Mouse (Mus musculus): Measurements from ENCODE around the gene Tspan3.

Tspan3 gene

DNA sequence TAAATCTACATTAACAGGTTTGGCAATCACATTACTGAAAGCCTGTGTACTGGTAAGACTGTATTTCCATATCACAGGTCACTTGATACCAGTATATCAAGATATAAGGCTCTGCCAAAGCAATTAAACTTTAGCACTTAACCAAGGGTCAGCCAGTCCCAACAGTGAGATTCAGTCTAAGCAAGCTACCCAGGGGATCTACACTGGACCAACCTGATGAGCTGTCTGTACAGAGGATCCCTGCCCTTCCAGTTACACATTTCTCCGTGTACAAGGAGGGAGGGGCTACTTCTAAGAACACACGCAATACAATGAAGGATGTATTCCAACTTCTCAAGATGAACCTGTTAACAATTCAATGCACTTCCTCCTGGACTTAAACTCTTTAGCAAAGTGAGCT is 7.2 kb downstream of the Tspan3 start:
- no peak for DNase-seq (ENCODE audit: low spot score)

DNA sequence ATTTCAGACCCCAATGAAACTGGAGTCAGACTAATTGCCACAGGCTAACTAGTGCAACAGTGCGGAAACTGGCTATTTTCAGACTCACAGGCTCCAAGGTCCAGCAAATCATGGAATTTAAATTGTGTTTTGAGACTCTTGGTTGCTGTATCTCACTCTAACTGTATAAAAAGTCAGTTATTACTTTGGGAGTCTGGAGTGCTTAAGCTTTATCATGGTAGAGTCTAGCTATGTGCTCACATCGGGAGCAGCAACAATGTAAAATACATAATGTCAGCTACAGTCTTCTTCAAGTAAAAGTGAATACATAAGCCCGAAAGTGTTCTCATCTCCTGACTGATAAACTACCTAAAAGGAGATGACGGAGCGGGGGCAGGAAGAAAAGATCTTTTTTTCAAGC is 10.7 kb downstream of the Tspan3 start:
- DNase-seq (ENCODE audit: low spot score), result no peak

DNA sequence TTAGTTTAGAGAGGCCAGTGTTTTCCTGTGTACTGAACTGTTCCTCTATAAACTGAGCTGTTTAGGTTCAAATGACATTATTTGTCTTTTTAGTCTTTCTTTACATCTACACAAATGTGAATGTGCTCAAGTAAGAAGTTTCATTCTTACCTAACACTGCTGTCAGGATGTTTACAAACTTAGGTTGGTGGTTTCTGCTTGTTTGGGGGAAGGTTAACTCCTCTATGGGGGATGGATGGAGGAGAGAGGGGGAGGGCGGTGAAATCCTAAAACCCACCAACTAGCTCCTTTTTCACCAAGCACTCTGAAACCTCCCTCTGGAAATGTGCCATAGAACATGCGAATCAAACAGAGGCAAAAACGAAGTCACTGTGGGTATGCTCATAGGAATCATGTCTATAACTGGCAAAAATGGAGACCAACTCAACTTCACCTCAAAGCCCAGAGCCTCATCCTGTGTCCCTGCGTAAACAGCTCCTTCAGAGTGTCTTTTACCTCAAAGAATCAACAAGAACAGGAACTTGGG is 12.7 kb downstream of the Tspan3 start:
- DNase-seq (ENCODE audit: low spot score), result no peak

DNA sequence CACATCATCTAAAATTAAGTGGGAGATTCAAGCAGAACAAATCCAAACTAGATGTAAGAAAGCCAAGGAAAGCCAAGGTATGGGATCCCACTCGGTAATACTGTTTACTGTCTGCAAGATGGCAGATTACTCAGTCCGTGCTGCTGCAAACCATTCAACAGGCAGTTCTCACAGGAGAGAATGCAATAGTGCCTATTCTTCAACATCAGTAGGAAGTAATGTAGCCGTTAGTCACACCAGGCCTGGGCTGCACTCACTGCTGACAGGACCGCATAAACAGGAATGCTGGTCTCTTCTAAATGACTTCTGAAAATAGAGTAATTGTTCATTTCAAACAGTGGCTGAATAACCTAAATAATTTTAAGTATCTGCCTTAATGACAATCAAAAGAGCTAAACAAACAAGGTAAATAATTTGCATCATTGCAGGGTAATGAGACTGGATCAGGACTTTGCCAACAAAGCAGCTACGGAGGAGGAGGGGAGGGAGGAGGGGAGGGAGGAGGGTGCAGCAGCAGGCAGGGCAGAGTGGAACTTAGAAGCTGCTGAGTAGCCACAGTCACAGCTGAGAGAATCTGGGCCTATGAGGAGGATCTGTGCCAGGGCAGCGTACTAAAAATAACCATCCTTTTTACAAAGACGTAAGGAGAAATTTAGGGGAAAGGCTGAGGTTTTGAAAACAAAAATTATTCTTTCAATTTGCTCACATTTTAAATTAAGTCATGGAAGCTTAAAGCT is 13.4 kb downstream of the Tspan3 start:
- no peak for DNase-seq (ENCODE audit: low spot score)

DNA sequence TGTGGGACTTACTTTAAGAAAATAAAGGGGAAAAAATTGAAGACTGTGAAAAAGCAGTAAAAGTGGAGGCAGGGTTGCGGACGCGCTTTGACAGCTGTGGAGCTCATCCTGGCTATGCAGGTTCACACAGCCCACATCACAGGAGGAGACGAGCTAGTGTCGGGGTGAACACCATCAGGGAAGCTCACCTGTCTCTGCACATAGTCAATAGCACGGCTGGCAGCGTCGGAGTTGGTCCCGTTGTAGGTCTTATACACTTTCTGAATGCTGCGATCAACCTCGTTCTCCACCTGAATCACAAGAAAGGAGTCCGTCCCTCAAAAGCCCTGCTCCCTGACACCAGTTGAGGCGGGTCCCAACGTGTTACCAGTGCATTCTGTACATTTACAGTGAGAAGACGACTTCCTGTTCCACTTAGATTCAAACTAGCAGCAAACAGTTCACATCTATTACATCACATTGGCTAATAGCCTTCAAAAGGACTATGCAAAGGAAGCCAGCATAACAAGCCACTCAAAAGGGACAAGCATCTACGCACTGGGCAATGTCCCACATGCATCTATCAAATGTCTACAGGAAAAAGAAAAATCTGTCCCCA is 18.9 kb downstream of the Tspan3 start:
- DNase-seq (ENCODE audit: low spot score), result no peak

DNA sequence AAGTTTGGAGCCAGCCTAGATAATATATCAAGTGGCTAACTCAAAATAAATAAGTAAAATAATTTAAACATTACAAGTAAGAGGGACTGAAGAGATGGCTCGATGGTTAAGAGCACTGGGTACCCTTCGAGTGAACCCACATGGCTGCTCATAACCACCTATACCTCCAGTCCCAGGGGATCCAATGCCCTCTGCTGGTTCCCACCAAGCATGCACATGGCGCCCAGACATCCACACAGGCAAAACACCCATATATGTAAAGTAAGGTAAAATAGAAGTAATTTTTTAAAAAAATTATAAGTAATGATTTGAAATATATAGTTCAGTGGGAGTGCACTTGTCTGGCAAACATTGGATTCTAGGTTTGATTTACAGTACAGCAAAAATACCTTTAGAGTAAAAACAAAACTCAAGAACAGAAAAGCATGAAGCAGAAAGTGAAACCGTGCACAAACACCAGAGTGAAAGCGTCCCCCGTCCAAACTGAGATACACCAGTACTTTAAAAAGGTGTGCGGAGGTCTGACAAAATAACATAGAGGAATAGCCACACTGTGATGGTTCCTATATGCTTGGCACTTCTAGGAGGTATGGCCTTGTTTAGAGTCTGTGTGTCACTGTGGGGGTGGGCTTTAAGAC is 20.8 kb downstream of the Tspan3 start:
- DNase-seq (ENCODE audit: low spot score), result no peak

DNA sequence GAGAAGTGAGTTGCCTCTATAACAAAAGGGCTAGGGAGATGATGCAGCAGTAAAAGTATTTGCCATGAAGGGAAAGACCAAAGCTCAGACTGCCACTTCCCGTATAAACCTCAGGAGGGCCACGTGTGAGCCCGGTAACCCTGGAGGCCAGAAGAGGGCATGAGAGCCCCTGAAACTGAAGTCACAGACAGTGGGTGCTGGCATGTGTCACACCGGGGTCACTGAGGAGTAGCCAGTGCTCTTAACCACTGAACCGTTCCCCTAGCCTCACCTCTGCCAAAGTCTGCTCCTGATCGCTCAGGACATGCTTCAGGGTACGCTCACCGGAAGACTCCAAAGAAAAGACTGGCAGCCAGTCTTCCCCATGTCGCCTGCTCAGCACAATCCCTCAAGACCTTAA is 23.5 kb downstream of the Tspan3 start:
- DNase-seq (ENCODE audit: low spot score), result no peak

DNA sequence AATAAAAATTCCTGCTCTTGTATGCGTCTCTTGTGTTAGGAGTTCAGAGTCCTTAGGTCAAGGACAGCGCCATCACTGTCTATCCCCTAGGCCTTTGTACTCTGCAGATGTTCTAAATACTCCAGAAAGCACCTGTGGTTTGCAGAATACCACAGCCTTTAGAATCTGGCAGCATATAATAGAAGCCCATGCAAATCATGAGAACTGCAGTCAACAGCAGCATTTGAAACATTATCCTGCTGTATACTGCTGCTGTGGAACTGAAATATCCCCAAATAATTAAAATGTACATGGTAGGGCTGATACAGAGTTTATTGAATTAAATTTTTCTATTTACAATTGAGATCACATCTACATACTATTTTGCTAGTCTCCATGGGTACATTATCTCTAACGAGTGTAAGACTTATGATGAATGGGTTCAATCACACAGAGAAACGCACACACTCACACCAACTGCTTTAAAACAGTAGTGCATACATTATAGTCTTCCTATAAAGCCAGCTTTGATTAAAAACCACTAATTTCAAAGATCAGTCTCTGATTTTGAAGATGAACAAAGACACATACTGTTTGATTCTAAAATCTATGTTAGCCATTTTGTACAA is 29.6 kb downstream of the Tspan3 start:
- DNase-seq (ENCODE audit: low spot score), result no peak

DNA sequence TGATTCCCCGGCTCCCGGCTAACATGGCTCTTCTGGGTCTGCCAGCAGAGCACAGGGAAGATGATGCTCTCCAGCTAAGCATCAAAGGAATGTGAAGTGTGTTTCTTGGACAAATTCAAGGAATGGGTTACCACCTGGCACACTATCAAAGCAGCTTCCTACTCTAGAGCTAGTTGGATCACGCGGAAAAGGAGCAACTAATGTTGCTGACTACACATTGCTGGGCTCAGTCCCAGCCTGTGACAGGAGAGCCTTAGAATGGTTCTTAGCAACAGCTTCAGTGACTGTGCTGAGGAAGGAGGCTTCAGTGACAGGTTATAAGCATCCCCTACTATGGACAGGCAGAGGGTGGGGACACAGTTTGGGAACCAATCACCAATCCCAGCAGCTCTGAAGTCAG is 30.7 kb downstream of the Tspan3 start:
- no peak for DNase-seq (ENCODE audit: low spot score)

DNA sequence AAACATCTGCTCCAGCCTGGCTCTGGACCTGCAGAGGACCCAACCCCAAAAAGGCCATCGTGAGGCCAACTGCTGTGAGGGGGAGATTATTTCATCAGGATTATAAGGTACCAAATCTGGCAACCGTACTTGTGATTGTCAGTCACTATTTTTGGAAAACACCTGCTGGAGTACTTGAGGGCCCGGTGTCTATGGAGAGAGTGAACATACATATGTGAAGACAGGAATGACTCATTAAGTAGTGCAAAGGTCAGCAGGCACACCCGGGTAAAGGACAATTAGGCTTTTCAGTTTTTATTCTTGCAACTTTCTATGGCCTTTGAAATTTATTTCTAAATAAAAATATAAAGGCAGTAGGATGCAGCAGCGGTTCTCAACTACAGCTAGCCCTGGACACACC is 31.3 kb downstream of the Tspan3 start:
- DNase-seq (ENCODE audit: low spot score), result no peak

DNA sequence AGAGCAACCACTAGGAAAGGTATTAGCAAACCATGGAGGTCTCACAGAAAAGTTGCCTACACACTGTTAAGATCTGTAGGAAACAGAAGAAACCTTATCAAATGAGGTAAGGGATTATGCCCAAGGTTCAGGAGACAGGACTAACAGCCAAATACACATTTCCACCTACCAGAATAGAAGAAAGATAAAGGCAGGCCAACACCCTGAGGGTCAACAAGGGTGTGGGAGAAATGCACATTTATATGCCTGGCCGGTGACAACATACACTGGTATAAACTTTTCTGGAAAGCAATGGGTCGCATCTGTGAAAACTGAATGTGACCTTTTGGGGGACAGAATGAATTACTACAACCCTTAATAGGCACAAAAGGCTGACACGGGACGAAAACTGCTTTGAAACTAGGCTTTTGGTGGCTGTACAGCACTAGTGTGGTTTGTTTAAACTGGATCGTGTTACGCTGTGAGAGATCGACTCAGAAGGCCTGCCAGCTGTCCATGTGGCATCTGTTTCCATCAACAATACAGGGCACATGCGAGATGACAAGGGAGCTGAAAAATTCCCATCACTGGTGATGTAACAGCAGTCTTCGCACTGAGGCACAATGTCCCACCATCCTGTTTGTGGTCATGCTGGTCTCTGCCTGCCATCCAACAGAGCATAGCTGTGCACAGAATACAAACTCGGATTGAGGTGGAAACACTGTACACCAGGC is 33.3 kb downstream of the Tspan3 start:
- DNase-seq (ENCODE audit: low spot score), result no peak

DNA sequence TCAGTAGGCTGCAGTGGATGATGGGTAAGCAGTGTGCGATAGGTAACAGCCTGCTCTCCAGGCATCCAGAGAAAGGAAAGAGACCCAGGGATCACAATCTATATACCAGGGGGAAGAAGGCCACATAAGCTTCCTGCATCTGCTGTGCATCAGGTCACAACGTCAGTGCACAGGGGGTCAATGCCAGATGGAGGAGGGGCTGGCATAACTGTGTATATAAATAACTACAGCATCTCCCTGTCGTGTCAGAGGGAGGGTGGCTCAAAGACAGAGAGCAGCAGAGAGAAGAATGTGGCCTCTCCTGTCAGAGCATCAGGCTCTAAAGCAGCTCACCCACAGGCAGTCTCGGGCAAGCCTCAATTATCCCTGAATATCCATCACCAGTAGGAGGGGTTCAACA is 34.7 kb downstream of the Tspan3 start:
- no peak for DNase-seq (ENCODE audit: low spot score)

DNA sequence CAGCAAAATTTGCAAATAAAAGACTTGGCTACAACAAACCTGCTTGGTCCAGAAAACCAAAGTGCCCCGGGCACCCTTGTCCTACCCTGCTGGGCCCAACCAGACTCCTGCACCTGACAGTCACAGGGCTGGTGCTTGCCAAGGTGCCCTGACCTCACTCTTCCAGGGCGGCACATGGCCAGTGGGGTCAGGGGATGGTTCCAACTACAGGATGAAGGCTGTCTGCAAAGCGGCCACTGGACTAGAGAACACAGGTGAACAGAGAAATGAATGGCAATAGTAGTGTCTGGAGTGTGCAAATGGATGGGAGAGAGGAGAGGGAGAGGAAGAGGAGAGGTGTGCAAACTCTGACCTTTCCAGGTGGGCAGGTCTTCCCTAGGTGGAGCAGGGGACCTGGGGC is 35.3 kb downstream of the Tspan3 start:
- DNase-seq (ENCODE audit: low spot score), result no peak

DNA sequence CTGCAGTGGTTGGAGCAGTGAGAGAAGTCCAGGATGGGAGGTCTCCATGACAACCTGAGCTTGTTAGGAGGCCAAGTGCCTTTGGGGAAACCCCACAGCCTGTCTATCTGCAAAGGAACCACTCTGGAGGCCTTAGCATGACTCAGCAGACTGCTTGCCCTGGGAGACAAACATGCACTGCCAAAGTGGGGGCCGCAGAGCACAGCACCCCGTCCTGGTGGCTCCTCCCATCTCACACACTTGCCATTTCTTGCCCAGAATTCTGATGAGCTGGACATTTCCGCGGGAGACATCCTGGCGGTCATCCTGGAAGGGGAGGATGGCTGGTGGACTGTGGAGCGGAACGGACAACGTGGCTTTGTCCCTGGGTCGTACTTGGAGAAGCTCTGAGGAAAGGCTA is 36.9 kb downstream of the Tspan3 start:
- no peak for DNase-seq (ENCODE audit: low spot score)

DNA sequence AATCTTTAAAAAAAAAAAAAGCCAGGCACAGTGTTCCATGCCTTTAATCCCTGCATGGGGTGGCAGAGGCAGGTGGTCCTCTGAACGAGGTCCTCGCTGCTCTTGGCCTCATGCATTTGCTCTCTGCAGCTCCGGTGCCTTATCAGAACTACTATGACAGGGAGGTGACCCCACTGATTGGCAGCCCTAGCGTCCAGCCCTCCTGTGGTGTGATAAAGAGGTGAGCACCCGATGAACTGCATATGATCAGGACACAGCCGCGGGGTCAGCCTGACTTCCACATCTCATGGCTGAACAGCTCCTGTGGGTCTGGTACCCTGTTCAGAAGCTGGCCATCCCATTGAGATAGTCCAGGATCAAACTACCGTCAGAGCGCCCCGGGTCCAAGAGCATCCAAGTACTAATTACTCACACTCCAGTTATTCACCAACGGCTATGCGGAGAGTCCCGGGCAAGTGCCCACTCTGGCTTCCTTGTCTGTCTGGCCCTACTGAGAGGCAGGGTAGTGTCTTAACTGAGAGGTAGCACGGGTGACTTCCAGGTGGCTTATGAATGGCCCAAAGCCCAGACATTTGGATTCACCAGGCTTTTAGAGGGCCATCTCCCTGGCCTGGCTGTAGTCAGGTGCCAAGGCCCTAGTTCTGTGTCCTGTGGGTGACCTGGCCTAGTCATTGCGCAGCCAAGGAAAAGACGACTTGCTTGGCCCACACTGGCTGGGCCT is 38.7 kb downstream of the Tspan3 start:
- DNase-seq (ENCODE audit: low spot score), result no peak

DNA sequence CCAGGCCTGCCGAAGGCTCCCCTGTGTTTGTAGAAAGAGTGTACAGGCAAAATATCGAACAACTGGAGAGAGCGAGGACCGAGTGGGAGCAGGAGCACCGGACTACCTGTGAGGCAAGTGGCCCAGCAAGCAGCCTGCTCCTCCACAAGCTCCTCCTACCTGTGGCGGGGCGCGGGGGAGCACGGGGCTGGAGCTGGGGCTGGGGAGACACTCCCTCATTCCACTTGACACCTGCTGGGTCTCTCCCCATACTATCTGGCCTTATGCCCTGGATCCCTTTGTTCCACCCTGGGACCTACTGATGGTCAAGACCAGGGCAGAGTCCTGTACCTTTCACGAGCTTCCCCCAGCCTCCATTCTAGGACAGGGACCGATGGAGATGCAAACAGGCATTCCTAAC is 40.7 kb downstream of the Tspan3 start:
- DNase-seq (ENCODE audit: low spot score), result no peak

DNA sequence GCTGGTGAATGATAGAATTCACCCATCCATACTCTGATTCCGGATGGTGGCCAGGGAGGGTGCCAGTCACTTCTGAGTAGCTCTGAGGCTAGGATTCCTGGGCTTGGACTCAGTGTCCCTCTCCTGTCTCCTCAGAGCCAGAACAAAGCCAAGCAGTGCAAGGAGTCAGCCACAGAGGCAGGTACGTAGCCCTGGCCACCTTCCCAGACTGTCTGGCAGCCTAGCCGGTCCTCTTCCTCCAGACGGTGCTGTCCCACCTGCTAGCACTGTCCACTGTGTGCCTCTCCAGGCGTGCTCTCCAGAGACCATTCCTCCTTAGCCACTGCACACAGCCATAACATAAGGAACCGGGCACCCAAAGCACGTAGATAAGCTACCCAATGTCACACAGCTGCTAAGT is 41.7 kb downstream of the Tspan3 start:
- no peak for DNase-seq (ENCODE audit: low spot score)

DNA sequence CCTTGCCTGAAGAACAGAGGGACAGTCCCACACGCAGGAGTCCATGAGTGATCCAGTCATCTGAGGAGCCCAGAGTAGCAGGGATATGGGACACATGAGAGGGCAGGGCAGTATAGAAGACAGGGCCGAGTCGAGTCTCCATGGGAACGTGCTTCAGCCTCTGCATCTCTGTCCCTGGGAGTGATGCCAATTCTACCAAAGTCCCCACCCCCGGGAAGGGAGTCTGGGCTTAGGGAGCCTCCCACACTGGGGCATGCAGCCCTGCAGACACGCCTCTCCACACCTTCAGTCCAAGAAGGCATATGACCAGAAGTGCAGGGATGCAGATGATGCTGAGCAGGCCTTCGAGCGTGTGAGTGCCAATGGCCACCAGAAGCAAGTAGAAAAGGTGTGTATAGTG is 42.3 kb downstream of the Tspan3 start:
- no peak for DNase-seq (ENCODE audit: low spot score)

DNA sequence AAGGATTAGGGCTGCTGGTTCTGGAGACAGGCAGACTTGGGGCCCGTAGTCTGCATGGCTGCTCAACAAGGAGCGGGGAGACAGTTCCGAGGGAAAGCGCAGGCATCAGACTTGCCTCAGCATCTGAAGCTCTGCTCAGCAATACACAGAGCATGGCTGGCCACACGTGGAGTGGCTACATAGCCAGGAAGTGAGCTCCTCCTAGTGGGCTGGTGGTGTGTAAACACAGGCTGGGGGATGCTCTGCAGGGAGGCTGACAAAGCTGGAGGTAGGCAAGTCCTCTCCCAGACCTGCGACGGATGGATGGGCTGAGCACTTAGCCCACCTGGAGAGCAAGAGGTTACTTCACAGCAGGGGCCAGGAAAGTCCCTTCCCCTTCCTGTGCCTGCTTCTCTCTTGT is 44.2 kb downstream of the Tspan3 start:
- no peak for DNase-seq (ENCODE audit: low spot score)

DNA sequence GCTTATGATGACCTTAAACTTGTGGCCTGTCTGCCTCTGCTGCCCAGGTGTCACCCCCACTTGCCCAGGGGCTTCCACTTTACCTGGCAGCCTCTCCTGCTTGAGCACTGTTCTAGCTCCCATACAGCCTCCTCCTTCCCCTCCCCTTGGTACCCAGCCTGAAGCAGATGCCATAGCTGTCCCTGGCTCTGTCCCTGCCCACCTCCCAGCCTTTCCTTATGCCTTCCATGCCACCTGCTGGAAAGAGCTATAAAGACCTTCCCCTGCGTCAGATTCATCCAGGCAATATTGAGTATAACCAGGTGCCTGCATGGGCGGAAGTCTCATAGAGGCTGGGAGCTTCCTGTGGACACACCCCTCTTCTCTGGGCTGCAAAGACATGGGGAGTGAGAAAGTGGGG is 45.6 kb downstream of the Tspan3 start:
- no peak for DNase-seq (ENCODE audit: low spot score)

DNA sequence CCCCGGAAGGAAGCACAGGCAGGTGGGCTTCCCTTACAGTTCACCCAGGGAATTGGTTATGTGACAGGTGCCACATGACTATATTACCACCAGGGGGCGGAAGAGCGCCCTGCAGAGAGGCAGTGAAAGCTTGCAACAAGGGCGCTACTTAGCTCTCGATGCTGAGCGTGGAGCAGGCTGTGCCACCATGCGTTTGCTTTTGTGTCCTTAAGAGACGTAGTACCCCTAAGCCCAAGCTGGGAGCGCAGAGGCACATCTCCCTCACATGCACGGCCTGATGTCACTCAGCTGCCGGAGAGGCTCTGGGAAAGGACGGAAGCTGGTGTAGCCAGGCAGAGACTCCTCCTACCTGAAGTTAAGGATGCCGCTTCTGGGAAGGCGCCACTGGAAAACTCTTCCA is 46.7 kb downstream of the Tspan3 start:
- peak; percentile 58 for DNase-seq (ENCODE audit: low spot score)

DNA sequence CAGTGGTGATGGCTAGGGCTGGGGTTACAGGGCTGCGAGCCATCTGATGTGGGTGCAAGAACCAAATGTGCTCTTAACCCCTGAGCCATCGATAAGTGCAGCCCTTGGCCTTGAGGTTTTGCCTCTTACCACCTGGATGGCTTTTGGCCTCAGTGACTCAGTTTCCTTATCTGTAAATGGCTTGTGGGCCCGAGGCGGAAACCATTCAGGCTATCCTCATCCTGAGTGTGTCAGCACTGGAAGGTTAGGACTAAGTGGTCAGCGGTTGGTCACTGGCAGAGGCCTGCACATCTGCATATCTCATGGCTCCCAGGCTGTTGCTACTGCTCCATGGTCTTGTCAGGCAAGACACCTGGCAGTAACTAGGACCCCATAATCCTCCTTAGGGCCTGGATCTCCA is 47.2 kb downstream of the Tspan3 start:
- no peak for DNase-seq (ENCODE audit: low spot score)
